Mouse (Mus musculus) thymus, adult 2 months (tissue): ENCODE results near the gene Cobl. TPM values are rescaled to one million over a fixed set of nuclear protein-coding genes. Genes with fewer than 3 reads are reported as not detected.

Experiments
- DNase-seq: peaks from one replicate; pipeline ENCODE4 v3.0.0; 2021
- H3K27ac ChIP-seq: fragments of 200-500 bp; 2 replicates; pipeline ENCODE4 v1.5.1; 2012; ENCODE audit warnings: low read length, control low read depth; ENCODE audit not compliant: control insufficient read depth, insufficient read depth
- H3K27me3 ChIP-seq: fragments of 200-500 bp; 2 replicates; pipeline ENCODE4 v1.6.1; 2012; ENCODE audit warnings: mild to moderate bottlenecking, low read length, moderate library complexity, mixed read lengths; ENCODE audit not compliant: control insufficient read depth, insufficient read depth
- H3K36me3 ChIP-seq: fragments of 200-500 bp; 2 replicates; pipeline ENCODE4 v1.6.1; 2012; ENCODE audit warnings: mild to moderate bottlenecking, low read length, moderate library complexity; ENCODE audit not compliant: control insufficient read depth, insufficient read depth
- H3K4me1 ChIP-seq: fragments of 200-500 bp; replicated peaks from 2 replicates; pipeline ENCODE4 v1.6.1; 2012; ENCODE audit warnings: low read length; ENCODE audit not compliant: control insufficient read depth, insufficient read depth
- H3K4me3 ChIP-seq: fragments of 200-500 bp; 2 replicates; pipeline ENCODE4 v1.5.1; 2012; ENCODE audit warnings: mild to moderate bottlenecking, low read length, control low read depth, moderate library complexity; ENCODE audit not compliant: control insufficient read depth, insufficient read depth
- CTCF ChIP-seq: fragments of 200-500 bp; IDR thresholded peaks from 2 replicates; pipeline ENCODE4 v1.5.1; 2012; ENCODE audit warnings: mild to moderate bottlenecking, control low read depth, low read length, moderate library complexity, borderline replicate concordance; ENCODE audit not compliant: control insufficient read depth, poor library complexity, insufficient read depth; ENCODE audit errors: extremely low read depth
- POLR2A ChIP-seq: fragments of 200-500 bp; IDR thresholded peaks from 2 replicates; pipeline ENCODE4 v1.6.1; 2012; ENCODE audit warnings: mild to moderate bottlenecking, low read length, control low read depth, moderate library complexity; ENCODE audit not compliant: control insufficient read depth, poor library complexity, insufficient read depth; ENCODE audit errors: extremely low read depth
- WGBS: fragments of 180-500 bp; shearing (Covaris S2); methylation state at CpG from one replicate; pipeline ENCODE4 v1.1.7; 2018; 5-methylcytosine and 5-hydroxymethylcytosine counted together
- polyA plus RNA-seq: library from polyadenylated mRNA; depleted of rRNA; stranded (reverse); fragments of >200 nt; gene quantifications from 2 replicates; pipeline ENCODE4 v1.2.3, GENCODE M21; 2012

Cobl gene
- polyA plus RNA-seq, 1 experiment, result 3.6 TPM

DNA sequence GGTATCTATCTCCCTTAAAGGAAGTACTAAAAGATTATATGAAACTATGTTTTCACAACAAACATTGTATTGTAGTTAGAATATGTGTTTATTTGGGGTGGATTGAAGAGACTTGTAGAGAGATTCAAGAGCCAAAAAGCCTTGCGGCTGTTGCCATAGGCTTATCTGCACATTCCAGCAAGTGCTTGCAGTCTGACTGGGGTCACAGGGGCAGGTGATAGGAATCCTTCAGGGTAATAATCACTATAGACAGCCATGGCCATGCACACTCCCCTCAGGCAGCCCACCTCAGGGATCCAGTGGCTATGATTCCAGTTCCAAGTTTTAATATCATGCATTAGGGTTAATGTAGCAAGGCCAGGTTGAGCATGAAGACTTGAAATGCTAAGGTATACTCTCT is 249.2 kb downstream of the Cobl start:
- H3K36me3 ChIP-seq, result no peaks in the 10 kb centered on the region
- no peak overlapping the region for H3K4me3 ChIP-seq
- H3K4me1 ChIP-seq, result no peaks in the 10 kb centered on the region
- WGBS, result 95% methylated on average over 1 of the region's 1 CpGs
- DNase-seq, result no peak
- TF ChIP-seq POLR2A (no peak), CTCF (no peak)
- H3K27ac ChIP-seq, result no peak overlapping the region
- no peaks in the 10 kb centered on the region for H3K27me3 ChIP-seq

DNA sequence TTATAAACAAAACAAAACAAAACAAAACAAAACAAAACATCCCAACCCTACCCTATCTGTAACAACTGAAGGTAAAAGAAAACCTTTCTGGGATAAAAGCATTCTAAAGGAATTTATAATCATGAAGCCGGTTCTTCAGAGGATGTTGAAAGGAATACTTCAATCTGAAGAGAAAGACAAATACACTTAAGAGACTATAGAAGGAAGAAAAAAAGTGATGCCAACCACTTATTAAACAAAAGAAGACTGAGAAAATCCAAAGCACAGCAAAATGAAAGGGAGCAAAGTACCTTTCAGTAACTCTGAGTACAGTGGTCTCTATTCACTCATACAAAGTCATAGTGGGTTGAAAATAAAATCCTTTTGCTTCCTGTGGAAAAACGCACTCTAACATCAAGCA is 256.2 kb downstream of the Cobl start:
- 82% methylated on average over 2 of the region's 2 CpGs for WGBS
- H3K27me3 ChIP-seq, result no peaks in the 10 kb centered on the region

DNA sequence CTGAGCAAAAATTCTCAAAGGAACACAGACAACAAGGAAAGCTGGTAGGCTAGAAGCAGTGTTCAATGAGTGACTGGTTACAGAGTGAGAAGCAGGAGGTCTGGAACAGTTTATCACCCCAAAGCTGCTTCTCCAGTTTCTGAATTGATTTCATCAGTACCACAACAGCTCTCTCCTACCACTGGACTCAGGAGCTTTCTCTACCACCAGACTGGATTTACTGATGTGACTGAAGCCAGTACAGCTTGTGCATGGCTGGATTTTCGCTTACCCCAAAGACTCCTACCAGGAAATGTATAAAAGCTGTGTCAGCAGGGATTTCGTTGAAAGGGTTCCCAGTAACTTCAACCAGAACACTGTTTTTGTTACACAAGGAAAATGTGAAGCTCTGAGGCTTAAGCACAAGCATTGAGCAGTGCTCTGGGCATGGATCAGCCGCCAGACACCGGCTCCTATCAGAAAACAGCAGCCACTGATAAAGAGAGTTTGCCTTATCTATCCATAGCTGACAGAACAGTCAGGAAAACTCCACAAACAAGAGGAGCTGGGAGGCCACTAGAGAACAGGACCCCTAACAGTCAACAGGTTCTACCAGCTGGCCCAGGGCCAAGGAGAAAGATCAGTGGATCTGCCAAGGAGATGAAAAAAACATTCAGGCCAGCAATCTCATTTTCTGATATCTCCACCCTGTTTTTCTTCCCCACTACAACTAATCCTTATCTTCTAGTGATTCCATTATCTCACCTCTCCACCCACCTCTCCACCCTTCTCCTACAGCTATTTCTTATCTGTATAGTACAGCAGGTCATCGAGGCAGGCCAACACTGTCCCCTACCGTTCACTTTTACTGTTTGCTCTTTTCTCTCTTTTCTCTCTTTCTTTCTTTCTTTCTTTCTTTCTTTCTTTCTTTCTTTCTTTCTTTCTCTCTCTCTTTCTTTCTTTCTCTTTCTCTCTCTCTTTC is 259.3 kb downstream of the Cobl start:
- Histone ChIP-seq H3K36me3 (no peaks in the 10 kb centered on the region), H3K4me1 (no peaks in the 10 kb centered on the region), H3K4me3 (no peak overlapping the region), H3K27ac (no peak overlapping the region), H3K27me3 (no peaks in the 10 kb centered on the region)
- no peak for DNase-seq
- TF ChIP-seq CTCF, result no peak
- no peak for TF ChIP-seq POLR2A
- 67% methylated on average over 6 of the region's 6 CpGs for WGBS

More for the DNA sequence above, 256.2 kb downstream of the Cobl start:
- Histone ChIP-seq H3K4me1 (no peaks in the 10 kb centered on the region), H3K4me3 (no peak overlapping the region), H3K27ac (no peak overlapping the region), H3K36me3 (no peaks in the 10 kb centered on the region)
- no peak for DNase-seq
- TF ChIP-seq POLR2A, result no peak
- no peak for TF ChIP-seq CTCF

DNA sequence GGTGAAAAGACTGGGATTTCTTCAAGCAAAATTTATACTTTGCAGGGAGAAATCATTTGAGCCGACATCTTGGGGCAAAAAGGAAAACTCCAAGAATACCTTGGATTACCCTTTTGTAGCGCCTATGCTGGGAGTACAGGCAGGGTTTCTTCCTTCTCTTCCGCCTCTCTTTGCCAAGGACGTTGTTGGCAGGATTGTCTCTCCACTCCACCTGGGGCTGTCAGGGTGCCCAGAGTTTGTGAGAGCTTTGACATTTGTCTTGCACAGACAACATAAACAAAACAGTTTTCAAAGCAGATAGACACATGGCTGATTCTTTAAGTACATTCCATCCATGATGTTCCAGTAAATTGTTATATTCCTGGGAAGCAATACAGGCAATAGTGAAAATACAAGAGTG is 265.3 kb downstream of the Cobl start:
- H3K4me1 ChIP-seq, result no peaks in the 10 kb centered on the region
- no peak for DNase-seq
- no peaks in the 10 kb centered on the region for H3K27me3 ChIP-seq
- no peak for TF ChIP-seq CTCF
- TF ChIP-seq POLR2A, result no peak
- H3K4me3 ChIP-seq, result no peak overlapping the region
- WGBS, result 92% methylated on average over 4 of the region's 4 CpGs
- no peak overlapping the region for H3K27ac ChIP-seq
- H3K36me3 ChIP-seq, result no peaks in the 10 kb centered on the region

DNA sequence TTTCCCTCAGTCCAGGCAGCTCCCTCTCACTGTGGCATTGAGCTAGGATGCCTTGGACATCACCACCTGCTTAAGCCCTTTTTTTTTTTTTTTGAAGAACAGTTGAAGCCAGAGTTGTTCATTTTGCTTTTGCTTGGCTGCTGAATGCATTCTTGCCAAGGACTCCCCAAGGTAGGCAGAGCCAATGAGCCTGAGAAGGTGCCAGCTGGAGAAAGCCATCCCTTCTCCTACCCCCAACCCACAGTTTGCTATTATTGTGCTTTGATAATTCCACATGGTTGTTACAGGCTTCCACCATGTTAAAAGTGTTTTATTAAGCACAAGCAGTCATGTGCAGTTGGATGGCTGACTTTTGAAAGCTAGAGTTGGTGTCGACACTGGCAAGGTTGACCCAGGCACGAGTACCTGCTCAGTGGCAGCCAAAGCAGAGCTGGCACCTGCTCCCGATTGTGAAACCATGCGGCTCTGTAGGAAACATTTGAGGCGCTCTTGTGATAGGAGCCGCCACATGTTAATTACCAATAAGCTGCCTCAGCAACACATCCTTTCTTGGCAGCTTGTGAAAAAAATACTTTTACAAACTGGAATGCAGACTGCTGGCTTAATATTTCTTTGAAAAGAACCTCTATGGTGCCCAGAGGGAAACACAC is 265.9 kb downstream of the Cobl start:
- Histone ChIP-seq H3K4me1 (no peaks in the 10 kb centered on the region), H3K27ac (no peak overlapping the region), H3K4me3 (no peak overlapping the region), H3K27me3 (no peaks in the 10 kb centered on the region), H3K36me3 (no peaks in the 10 kb centered on the region)
- no peak for DNase-seq
- TF ChIP-seq POLR2A, result no peak
- TF ChIP-seq CTCF, result no peak
- WGBS, result 91% methylated on average over 6 of the region's 6 CpGs

DNA sequence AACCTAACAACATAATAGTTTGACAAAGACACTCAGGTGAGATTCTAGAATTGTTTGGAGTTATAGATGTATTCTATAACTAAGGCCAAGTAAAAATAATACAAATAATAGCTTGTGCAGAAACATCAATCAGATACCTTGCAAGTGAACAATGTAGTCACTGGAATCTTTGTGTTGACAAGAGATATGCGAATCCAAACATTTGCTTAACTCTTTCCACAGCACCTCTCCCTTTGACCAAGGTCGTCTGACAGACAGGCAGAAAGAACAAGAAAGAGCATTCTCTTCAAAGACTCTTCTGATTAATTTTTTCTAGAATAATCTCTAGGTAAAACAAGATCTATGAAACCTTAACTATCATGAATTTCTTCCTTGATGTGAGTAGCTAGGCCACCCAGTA is 266.7 kb downstream of the Cobl start:
- Histone ChIP-seq H3K27ac (no peak overlapping the region), H3K27me3 (no peaks in the 10 kb centered on the region), H3K4me1 (no peaks in the 10 kb centered on the region), H3K4me3 (no peak overlapping the region), H3K36me3 (no peaks in the 10 kb centered on the region)
- no peak for DNase-seq
- 95% methylated on average over 2 of the region's 2 CpGs for WGBS
- no peak for TF ChIP-seq CTCF
- TF ChIP-seq POLR2A, result no peak
